Mouse (Mus musculus): ENCODE measurements around the gene Plekha7. TPM values are rescaled to one million over a fixed set of nuclear protein-coding genes. Genes with fewer than 3 reads are reported as not detected.

Plekha7 gene
- polyA plus RNA-seq, 1 experiment: 1.3 TPM

DNA sequence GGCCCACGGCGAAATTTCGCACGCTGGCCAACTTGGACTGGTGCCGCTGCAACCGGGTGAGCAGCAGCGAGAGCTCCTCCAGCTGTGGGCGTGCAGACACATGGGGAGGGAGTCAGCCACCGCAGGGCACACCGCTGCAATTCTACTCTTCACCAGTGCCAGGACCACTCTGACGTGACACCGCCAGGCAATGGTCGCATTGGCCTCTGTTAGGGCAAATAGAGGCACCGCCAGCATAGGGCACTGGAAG is 151.4 kb downstream of the Plekha7 start:
- Histone ChIP-seq H3K27me3 (replicated peaks) (peaks cover 68% of the 10 kb centered on the region), H3K36me3 (replicated peaks; ENCODE audit: low read length) (no peaks in the 10 kb centered on the region)

DNA sequence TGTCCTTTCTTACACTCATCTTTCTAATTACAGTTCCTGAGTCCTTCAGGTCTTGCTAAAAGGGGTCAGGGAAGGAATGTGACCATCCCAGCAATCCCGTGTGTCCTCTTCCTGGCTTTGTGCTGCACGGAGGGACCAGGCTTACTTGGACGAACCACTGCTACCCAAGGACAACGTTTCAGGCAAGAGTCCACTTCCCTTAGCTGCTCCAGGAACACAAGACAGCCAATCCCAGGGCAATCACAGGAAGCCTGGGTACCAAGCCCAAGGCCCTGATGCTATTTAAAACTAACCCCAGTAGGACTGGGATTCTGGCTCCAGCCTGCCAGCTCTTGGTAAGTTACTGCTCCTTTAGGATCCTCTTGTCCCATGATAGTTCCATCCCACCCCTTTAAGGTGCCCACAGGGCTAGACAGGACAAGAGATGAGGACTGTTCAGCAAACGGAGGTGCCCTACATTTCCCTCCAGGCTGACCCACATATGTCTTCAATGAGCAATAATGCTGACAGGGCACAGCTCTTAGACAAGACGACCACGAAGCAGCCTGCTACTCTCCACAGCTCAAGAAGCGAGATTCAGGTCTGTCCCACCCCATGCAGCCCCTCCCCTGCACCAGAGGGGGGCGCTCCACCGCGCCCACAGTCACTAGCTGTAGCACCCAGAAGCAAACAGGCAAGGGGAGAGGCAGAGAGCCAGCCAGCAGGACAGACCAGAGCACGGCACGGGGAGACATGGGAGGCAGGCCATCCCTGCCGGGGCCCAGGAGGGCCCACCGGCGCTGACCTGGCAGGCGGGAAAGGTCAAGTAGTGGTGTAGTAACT is 151.9 kb downstream of the Plekha7 start:
- Histone ChIP-seq H3K36me3 (replicated peaks; ENCODE audit: low read length) (no peaks in the 10 kb centered on the region), H3K27me3 (replicated peaks) (peaks cover 70% of the 10 kb centered on the region), H3K4me1 (peaks cover 23% of the 10 kb centered on the region), H3K4me3 (replicated peaks) (no peak overlapping the region), H3K9me3 (no peaks in the 10 kb centered on the region)
- no peak for TF ChIP-seq GATA1 (IDR thresholded peaks at IDR 0.05; ENCODE audit: borderline replicate concordance, low read length)
- TF ChIP-seq FLI1 (IDR thresholded peaks at IDR 0.05; ENCODE audit: low read length): no peak

More for the DNA sequence above, 151.4 kb downstream of the Plekha7 start:
- Histone ChIP-seq H3K4me1 (peaks cover 28% of the 10 kb centered on the region), H3K4me3 (replicated peaks) (no peak overlapping the region), H3K9me3 (no peaks in the 10 kb centered on the region)
- TF ChIP-seq FLI1 (IDR thresholded peaks at IDR 0.05; ENCODE audit: low read length): no peak
- TF ChIP-seq GATA1 (IDR thresholded peaks at IDR 0.05; ENCODE audit: borderline replicate concordance, low read length): no peak

DNA sequence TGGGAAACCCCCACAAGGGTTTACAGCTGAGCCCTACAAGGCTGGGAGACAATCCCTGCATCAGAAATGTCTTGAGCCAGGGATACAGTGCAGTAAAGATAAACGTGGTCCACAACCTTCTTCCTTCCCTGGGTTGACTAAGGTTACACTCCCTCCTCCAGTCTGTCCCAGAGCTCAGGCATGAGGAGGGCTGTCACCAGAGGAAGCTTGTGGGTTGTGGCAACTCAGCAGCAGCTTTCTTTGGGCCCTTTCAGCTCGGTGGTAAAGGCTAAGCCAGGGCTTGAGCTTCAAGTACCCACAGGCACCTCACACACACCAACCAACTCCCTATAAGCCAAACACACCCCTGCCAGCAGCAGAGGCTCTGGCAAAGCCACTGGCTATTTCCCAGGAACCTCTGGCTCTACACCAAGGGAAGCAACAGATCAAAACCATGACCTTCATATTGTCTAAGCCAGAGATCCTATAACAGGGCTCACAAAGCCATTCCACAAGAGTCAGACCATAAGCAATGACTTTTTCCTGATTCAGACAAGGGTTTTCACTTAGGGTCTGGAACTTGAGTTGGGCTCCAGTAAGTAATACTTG is 154.3 kb downstream of the Plekha7 start:
- Histone ChIP-seq H3K4me3 (replicated peaks) (no peak overlapping the region), H3K4me1 (peaks cover 39% of the 10 kb centered on the region), H3K9me3 (no peaks in the 10 kb centered on the region), H3K36me3 (replicated peaks; ENCODE audit: low read length) (no peaks in the 10 kb centered on the region), H3K27me3 (replicated peaks) (peaks cover 59% of the 10 kb centered on the region)
- TF ChIP-seq GATA1 (IDR thresholded peaks at IDR 0.05; ENCODE audit: borderline replicate concordance, low read length) (no peak), FLI1 (IDR thresholded peaks at IDR 0.05; ENCODE audit: low read length) (no peak)

DNA sequence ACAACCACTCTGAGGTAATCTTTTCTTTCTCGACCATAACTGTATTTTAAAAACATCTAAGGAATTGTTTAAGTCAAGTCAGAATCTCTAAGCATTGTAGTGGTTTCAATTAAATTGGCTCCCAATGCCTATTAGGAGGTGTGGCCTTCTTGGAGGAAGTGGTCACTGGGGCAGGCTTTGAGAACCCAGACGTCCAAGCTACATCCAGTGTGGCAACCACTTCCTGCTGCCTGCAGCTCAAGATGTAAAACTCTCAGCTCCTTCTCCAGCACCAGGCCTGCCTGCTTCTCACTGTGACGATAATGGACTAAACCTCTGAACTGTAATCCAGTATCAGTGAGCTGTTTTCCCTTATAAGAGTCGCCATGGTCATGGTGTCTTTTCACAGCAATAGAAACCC is 158.6 kb downstream of the Plekha7 start:
- Histone ChIP-seq H3K36me3 (replicated peaks; ENCODE audit: low read length) (no peaks in the 10 kb centered on the region), H3K9me3 (no peaks in the 10 kb centered on the region), H3K4me1 (peaks cover 49% of the 10 kb centered on the region), H3K27me3 (replicated peaks) (peaks cover 33% of the 10 kb centered on the region), H3K4me3 (replicated peaks) (peak overlapping the region; percentile 11)
- TF ChIP-seq FLI1 (IDR thresholded peaks at IDR 0.05; ENCODE audit: low read length) (no peak), GATA1 (IDR thresholded peaks at IDR 0.05; ENCODE audit: borderline replicate concordance, low read length) (no peak)

DNA sequence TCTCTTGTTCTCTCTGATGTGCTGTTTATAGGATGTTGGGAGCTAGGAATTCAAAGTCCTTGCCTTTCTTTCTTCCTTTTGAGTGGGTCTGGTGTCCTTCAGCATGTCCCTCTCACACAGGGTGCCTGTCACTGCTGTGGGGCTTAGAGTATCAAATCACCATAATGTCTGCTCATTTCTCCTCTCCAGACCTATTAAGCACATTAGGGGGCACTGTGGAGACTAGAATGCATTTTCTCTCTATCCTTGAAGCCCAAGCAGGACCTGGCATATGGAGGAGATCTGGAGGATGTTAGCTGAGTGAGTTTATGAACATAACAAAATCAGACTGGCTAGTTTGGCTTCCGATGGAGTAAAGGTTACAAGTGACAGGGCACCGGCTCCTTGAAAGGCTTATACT is 161.1 kb downstream of the Plekha7 start:
- H3K9me3 ChIP-seq: peaks cover 8% of the 10 kb centered on the region
- H3K4me3 ChIP-seq (replicated peaks): no peak overlapping the region
- H3K36me3 ChIP-seq (replicated peaks; ENCODE audit: low read length): no peaks in the 10 kb centered on the region
- peaks cover 28% of the 10 kb centered on the region for H3K4me1 ChIP-seq
- TF ChIP-seq GATA1 (IDR thresholded peaks at IDR 0.05; ENCODE audit: borderline replicate concordance, low read length) (no peak), FLI1 (IDR thresholded peaks at IDR 0.05; ENCODE audit: low read length) (no peak)
- H3K27me3 ChIP-seq (replicated peaks): peaks cover 38% of the 10 kb centered on the region

DNA sequence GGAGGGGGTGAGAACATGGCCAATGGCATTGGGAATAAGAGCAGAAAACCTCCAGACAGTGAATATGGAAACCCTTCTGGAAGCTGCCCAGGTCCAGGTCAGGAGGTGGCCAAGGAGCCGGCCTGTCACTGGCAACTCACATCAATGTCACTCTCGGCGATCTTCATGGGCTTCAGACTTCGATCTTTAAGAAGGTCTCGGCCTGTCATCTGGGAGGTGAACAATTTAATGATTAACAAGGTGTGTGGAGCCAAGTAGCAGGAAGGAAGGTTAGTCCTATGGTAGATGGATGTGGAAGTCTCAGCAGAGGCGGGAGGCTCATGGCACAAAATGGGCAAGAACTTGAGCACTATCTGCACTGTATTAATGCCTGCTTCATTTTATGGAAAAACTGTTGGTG is 163.1 kb downstream of the Plekha7 start:
- no peaks in the 10 kb centered on the region for H3K36me3 ChIP-seq (replicated peaks; ENCODE audit: low read length)
- H3K4me1 ChIP-seq: peaks cover 24% of the 10 kb centered on the region
- no peak overlapping the region for H3K4me3 ChIP-seq (replicated peaks)
- peaks cover 8% of the 10 kb centered on the region for H3K9me3 ChIP-seq
- peaks cover 40% of the 10 kb centered on the region for H3K27me3 ChIP-seq (replicated peaks)
- TF ChIP-seq FLI1 (IDR thresholded peaks at IDR 0.05; ENCODE audit: low read length) (no peak), GATA1 (IDR thresholded peaks at IDR 0.05; ENCODE audit: borderline replicate concordance, low read length) (no peak)

DNA sequence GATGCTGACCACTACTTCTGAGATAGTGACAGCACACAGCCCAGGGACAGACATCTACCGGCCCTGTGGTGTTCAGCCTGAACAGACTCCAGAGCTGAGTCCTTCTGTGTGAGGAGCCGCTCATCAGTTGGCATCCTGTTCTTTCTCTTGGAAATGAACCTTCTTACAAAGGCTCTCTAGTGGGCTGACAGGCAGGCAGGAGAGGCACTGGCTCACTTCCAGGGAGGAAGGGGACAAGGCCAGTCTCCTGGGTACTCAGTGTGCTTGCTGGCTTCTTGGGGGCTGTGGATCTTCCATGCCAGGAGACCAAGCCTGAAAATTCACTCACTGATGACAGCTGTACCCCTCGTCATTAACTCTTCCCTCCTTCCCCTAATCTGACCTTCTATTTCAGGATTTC is 170.5 kb downstream of the Plekha7 start:
- Histone ChIP-seq H3K9me3 (peaks cover 3% of the 10 kb centered on the region), H3K4me1 (peaks cover 13% of the 10 kb centered on the region), H3K36me3 (replicated peaks; ENCODE audit: low read length) (no peaks in the 10 kb centered on the region), H3K27me3 (replicated peaks) (peaks cover 46% of the 10 kb centered on the region), H3K4me3 (replicated peaks) (no peak overlapping the region)
- TF ChIP-seq FLI1 (IDR thresholded peaks at IDR 0.05; ENCODE audit: low read length) (no peak), GATA1 (IDR thresholded peaks at IDR 0.05; ENCODE audit: borderline replicate concordance, low read length) (no peak)

DNA sequence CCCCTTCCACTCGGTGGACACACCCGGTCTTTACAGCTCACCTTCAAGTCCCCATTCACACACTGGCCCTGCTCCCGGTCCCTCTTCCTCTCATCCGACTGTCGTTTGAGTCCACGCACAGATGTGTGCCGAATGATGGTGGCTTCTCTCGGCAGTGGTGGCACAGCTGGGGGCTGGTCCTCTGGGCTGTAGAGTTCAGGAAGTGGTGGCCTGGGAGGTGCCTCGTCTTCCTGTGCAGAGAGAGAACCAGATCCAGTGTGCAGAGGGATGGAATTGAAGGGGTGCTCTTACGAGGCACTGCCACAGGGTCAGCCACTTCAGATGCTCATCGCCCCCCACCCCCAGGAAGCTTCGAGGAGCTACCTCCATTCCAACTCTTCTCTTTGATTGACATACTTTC is 171.0 kb downstream of the Plekha7 start:
- H3K4me3 ChIP-seq (replicated peaks): no peak overlapping the region
- peaks cover 43% of the 10 kb centered on the region for H3K27me3 ChIP-seq (replicated peaks)
- no peaks in the 10 kb centered on the region for H3K9me3 ChIP-seq
- TF ChIP-seq GATA1 (IDR thresholded peaks at IDR 0.05; ENCODE audit: borderline replicate concordance, low read length) (no peak), FLI1 (IDR thresholded peaks at IDR 0.05; ENCODE audit: low read length) (no peak)
- peaks cover 16% of the 10 kb centered on the region for H3K4me1 ChIP-seq
- H3K36me3 ChIP-seq (replicated peaks; ENCODE audit: low read length): no peaks in the 10 kb centered on the region

DNA sequence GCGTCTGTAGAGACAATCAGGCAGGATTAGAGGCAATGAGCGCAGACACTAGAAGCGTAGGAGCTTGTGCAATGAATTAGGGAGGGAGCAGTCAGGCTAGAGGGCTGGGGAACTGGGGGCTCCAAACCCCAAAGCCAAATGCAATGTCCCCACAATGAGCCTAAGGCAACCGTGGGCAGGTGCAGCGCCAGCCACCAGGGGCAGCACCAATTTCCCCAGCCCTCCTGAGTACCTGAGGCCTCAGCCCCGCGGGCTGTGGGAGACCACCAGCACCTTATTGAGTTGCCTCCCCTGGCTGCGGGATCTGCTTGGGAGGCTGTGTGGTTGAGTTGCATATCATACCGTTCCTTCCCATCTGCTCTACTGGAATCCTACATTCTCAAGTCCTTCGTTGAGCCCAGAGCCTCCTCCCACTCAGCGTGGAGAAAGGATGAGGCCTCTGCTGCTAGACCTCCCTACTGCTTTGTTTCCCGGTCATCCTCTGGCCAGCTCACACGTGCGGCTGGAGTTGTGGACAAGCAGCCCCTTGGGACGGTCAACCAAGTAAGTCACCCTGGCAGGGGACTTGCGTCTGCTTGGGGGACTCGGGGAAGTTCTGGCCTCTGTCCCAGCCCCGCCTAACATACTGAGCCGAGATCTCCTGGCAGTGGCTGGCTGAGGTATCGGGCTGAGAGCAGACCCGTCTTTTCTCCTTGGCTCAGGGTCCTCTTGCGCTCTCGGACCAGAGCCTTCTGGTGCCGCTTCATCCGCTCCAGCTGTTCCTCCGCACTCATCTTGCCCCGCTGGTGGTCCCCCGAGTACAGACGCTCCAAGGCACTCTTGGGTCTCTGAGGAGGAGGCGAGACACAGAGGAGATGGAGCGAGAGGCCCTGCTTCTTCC is 173.5 kb downstream of the Plekha7 start:
- no peaks in the 10 kb centered on the region for H3K36me3 ChIP-seq (replicated peaks; ENCODE audit: low read length)
- no peaks in the 10 kb centered on the region for H3K9me3 ChIP-seq
- H3K27me3 ChIP-seq (replicated peaks): peaks cover 30% of the 10 kb centered on the region
- peaks cover 33% of the 10 kb centered on the region for H3K4me1 ChIP-seq
- H3K4me3 ChIP-seq (replicated peaks): no peak overlapping the region
- no peak for TF ChIP-seq GATA1 (IDR thresholded peaks at IDR 0.05; ENCODE audit: borderline replicate concordance, low read length)
- TF ChIP-seq FLI1 (IDR thresholded peaks at IDR 0.05; ENCODE audit: low read length): no peak

DNA sequence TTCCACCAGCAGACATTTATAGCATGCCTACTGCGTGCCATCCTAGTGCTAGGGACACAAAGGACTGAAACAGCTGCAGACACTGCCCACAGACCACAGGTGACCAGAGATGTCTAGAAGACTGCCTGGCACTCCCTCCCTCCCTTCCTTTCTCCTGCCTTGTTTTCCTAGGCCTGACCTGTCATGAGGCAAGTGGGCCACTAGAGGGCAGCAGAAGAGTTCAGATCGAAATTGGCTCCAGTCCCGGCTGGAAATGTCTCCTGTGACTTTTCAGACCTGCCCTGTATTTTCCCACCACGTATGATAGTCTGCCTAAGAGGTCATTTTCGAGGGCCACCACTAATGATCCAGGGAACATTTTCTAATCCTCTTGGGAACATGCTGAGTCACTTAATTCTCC is 176.1 kb downstream of the Plekha7 start:
- Histone ChIP-seq H3K9me3 (no peaks in the 10 kb centered on the region), H3K4me1 (peaks cover 48% of the 10 kb centered on the region), H3K4me3 (replicated peaks) (no peak overlapping the region), H3K36me3 (replicated peaks; ENCODE audit: low read length) (no peaks in the 10 kb centered on the region), H3K27me3 (replicated peaks) (peaks cover 39% of the 10 kb centered on the region)
- TF ChIP-seq FLI1 (IDR thresholded peaks at IDR 0.05; ENCODE audit: low read length) (no peak), GATA1 (IDR thresholded peaks at IDR 0.05; ENCODE audit: borderline replicate concordance, low read length) (no peak)
